Mouse (Mus musculus) adrenal gland, postnatal 4 days (tissue): ENCODE measurements around the gene Olfml1. TPM values are rescaled to one million over a fixed set of nuclear protein-coding genes. Genes with fewer than 3 reads are reported as not detected.

Experiments used
- total RNA-seq, 2 experiments: library from RNA; stranded (reverse); gene quantifications; 2 replicates each; pipeline ENCODE4 v1.2.3; 2021

Gene Olfml1
- total RNA-seq, 2 experiments from 2014 or later: 15.3 to 16.9 TPM

Other genes with a start within 250 kb of the Olfml1 start
- 10 to 100 TPM in 1 of 2 experiments, 1 to 10 TPM in 1; 10.0 to 12.8 TPM for gene Syt9, start 196.7 kb upstream of the Olfml1 start, total RNA-seq
- 10 to 100 TPM in 1 of 2 experiments, 1 to 10 TPM in 1; 9.4 to 10.4 TPM for gene Ppfibp2, start 27.8 kb downstream of the Olfml1 start, total RNA-seq
- gene 5330417H12Rik, start 57.7 kb downstream of the Olfml1 start, total RNA-seq: not detected
- gene Cyb5r2, start 190.6 kb downstream of the Olfml1 start, total RNA-seq: under 1 TPM in 1 of 2 experiments, not detected in 1; 0.17 TPM
- not detected for gene Ovch2, start 233.8 kb downstream of the Olfml1 start, total RNA-seq
- gene Olfr467, start 244.8 kb downstream of the Olfml1 start, total RNA-seq: not detected